Mouse (Mus musculus): Measurements from ENCODE around the gene Adam22. TPM values are rescaled to one million over a fixed set of nuclear protein-coding genes. Genes with fewer than 3 reads are reported as not detected.

Gene Adam22
- 0.45 and 1.1 TPM in 2 replicates for polyA plus RNA-seq (2012; ENCODE audit: low replicate concordance)

GRCm38 (mm10) chr5:8367614-8368327 lies at the start of gene Adam22:
TSS of gene Adam22 (minus strand) at chr5:8368160.

GRCm38 (mm10) chr5:8045855-8046254 lies 322.1 kb downstream of the Adam22 start, which contains the start of gene Sri:
TSS of gene Sri (plus strand) at chr5:8046078.

Other genes starting within 250 kb of the Adam22 start
- gene Dbf4, start 54.6 kb upstream of the Adam22 start, polyA plus RNA-seq (2012; ENCODE audit: low replicate concordance): 15.9 and 36.2 TPM in 2 replicates
- gene Slc25a40, start 54.7 kb upstream of the Adam22 start, polyA plus RNA-seq (2012; ENCODE audit: low replicate concordance): 2.1 and 2.7 TPM in 2 replicates